In genomic region chr1:178568551-178569545, GRCm38 (mm10) we compare ENCODE assay signal across 16 mouse cellular contexts. TPM values are rescaled to one million over a fixed set of nuclear protein-coding genes. Genes with fewer than 3 reads are reported as not detected.
DNase-seq lines count a peak whose midpoint lies in the region; ATAC-seq lines count a peak whose summit lies in the region.
"Had no signal": no experiment of that assay in that cellular context is flagged by ENCODE, and none has a peak within 500 bp of the region (broad histone marks: within the 10 kb centered on the region; RNA-seq: fewer than 3 reads in every experiment).

No protein-coding gene starts in this region.

- peak overlapping the region; percentile 0; the same call in 1 of the 2 replicates for H3K4me2 ChIP-seq in limb, embryonic 13.5 days (replicated peaks)
- H3K4me2 ChIP-seq in forebrain, embryonic 13.5 days, result no peak overlapping the region
- no peak overlapping the region for H3K4me2 ChIP-seq in forebrain, embryonic 16.5 days (ENCODE audit: low read length)
- H3K4me2 ChIP-seq: forebrain, embryonic 15.5 days had no signal

- H3K4me3 ChIP-seq in limb, embryonic 13.5 days, result no peak overlapping the region
- H3K4me3 ChIP-seq in forebrain, embryonic 13.5 days, result no peak overlapping the region
- H3K4me3 ChIP-seq in forebrain, embryonic 16.5 days (replicated peaks; ENCODE audit: low read length), result no peak overlapping the region
- H3K4me3 ChIP-seq: forebrain, embryonic 15.5 days; heart, embryonic 10.5 days had no signal

- peak; percentile 20 to 35 for DNase-seq in cerebellum, postnatal 14 days
- DNase-seq in cerebellum, adult 9-10 months, result no peak
- peak; percentile 76 for DNase-seq in embryo, embryonic 11 days
- no peak for DNase-seq in right cerebral cortex, postnatal 10 days (ENCODE audit: low spot score in 2 of 2)
- DNase-seq: adrenal gland, postnatal 14 days; gastrocnemius, postnatal 10 days; kidney, adult 9 months; liver, postnatal 0 days; retina, postnatal 1 day had no signal

- H3K9me3 ChIP-seq in limb, embryonic 13.5 days, result no peaks in the 10 kb centered on the region
- no peaks in the 10 kb centered on the region for H3K9me3 ChIP-seq in forebrain, embryonic 13.5 days (replicated peaks)
- H3K9me3 ChIP-seq in forebrain, embryonic 16.5 days (ENCODE audit: control insufficient read depth, low read length), result no peaks in the 10 kb centered on the region
- H3K9me3 ChIP-seq: forebrain, embryonic 15.5 days; heart, embryonic 10.5 days had no signal

- no peaks in the 10 kb centered on the region for H3K36me3 ChIP-seq in limb, embryonic 13.5 days
- no peaks in the 10 kb centered on the region for H3K36me3 ChIP-seq in forebrain, embryonic 13.5 days (ENCODE audit: poor library complexity, severe bottlenecking)
- no peaks in the 10 kb centered on the region for H3K36me3 ChIP-seq in forebrain, embryonic 16.5 days (ENCODE audit: control insufficient read depth, insufficient read depth)
- H3K36me3 ChIP-seq: forebrain, embryonic 15.5 days had no signal

- peak overlapping the region; percentile 29; the same call in 1 of the 2 replicates for H3K27ac ChIP-seq in limb, embryonic 13.5 days
- no peak overlapping the region for H3K27ac ChIP-seq in forebrain, embryonic 13.5 days
- H3K27ac ChIP-seq in forebrain, embryonic 16.5 days (ENCODE audit: low read length), result no peak overlapping the region
- H3K27ac ChIP-seq: forebrain, embryonic 15.5 days; heart, embryonic 10.5 days; macrophage had no signal

- WGBS in limb, embryonic 13.5 days, result 19% methylated on average over 7 of the region's 7 CpGs
- WGBS in forebrain, embryonic 13.5 days, result 61% methylated on average over 7 of the region's 7 CpGs
- 58% methylated on average over 7 of the region's 7 CpGs for WGBS in forebrain, embryonic 16.5 days

- no peak overlapping the region for H3K9ac ChIP-seq in limb, embryonic 13.5 days
- no peak overlapping the region for H3K9ac ChIP-seq in forebrain, embryonic 13.5 days
- H3K9ac ChIP-seq in forebrain, embryonic 16.5 days (replicated peaks; ENCODE audit: low read depth, low read length), result no peak overlapping the region
- H3K9ac ChIP-seq: forebrain, embryonic 15.5 days; liver, postnatal 0 days had no signal

- no peaks in the 10 kb centered on the region for H3K27me3 ChIP-seq in limb, embryonic 13.5 days
- 0 out of 2 replicates have a peak, but pooled peaks cover 2% of the 10 kb centered on the region for H3K27me3 ChIP-seq in forebrain, embryonic 13.5 days
- H3K27me3 ChIP-seq in forebrain, embryonic 16.5 days (replicated peaks; ENCODE audit: control insufficient read depth, insufficient read depth, low read length), result no peaks in the 10 kb centered on the region
- H3K27me3 ChIP-seq: forebrain, embryonic 15.5 days had no signal

- peak; percentile 49 to 64; a peak in 1 of 4 replicates for ATAC-seq in hematopoietic stem cell, adult 5-6 weeks (replicated peaks in 1 of 2; ENCODE audit: insufficient read depth in 1 of 2, low FRiP score in 2 of 2, low TSS enrichment in 1 of 2, low read depth in 1 of 2, poor library complexity in 2 of 2, severe bottlenecking in 2 of 2)
- peak; percentile 32; the same call in 1 of the 2 replicates for ATAC-seq in limb, embryonic 13.5 days (ENCODE audit: low FRiP score, low read depth)
- ATAC-seq in forebrain, embryonic 13.5 days, result no peak
- ATAC-seq in forebrain, embryonic 16.5 days, result no peak
- ATAC-seq: forebrain, embryonic 15.5 days; liver, postnatal 0 days had no signal

- H3K4me1 ChIP-seq in limb, embryonic 13.5 days, result peaks cover 93% of the 10 kb centered on the region
- H3K4me1 ChIP-seq in forebrain, embryonic 13.5 days, result peaks cover 16% of the 10 kb centered on the region
- peaks cover 4% of the 10 kb centered on the region; the same call in 1 of the 2 replicates for H3K4me1 ChIP-seq in forebrain, embryonic 16.5 days (replicated peaks; ENCODE audit: control insufficient read depth, insufficient read depth, low read length)

RNA-seq across cellular contexts. Expression of gene Kif26b, which starts 39.9 kb away (rescaled TPM):
- 0.25 and 0.50 TPM in 2 replicates for total RNA-seq in hematopoietic stem cell, adult 5-6 weeks (2017)
- 12.0 and 13.3 TPM in 2 replicates for polyA plus RNA-seq in limb, embryonic 13.5 days (2015; fragmentation: Nextera tagmentation; extraction: Ambion mirVana)
- polyA plus RNA-seq in forebrain, embryonic 13.5 days (2015; fragmentation: Nextera tagmentation; extraction: Ambion mirVana), result 2.7 and 2.9 TPM in 2 replicates
- polyA plus RNA-seq in forebrain, embryonic 16.5 days (2015; fragmentation: Nextera tagmentation; extraction: Ambion mirVana), result 4.7 and 5.3 TPM in 2 replicates
- polyA plus RNA-seq: macrophage had no signal

Comparison
In these comparisons a context has a peak if more than half of its experiments do, and no peak if none do; other contexts are left out.
1. DNase-seq: peak in cerebellum, postnatal 14 days (2 of 2) and embryo, embryonic 11 days (single experiment); none in cerebellum, adult 9-10 months (single experiment) and right cerebral cortex, postnatal 10 days (0 of 2).
2. ATAC-seq: peak in hematopoietic stem cell, adult 5-6 weeks (2 of 2) and limb, embryonic 13.5 days (single experiment); none in forebrain, embryonic 13.5 days (single experiment) and forebrain, embryonic 16.5 days (single experiment).